Mouse (Mus musculus): ENCODE data around the gene Pbx3. TPM values are rescaled to one million over a fixed set of nuclear protein-coding genes. Genes with fewer than 3 reads are reported as not detected.

Gene Pbx3
- 132 and 154 TPM in 2 replicates for polyA plus RNA-seq (2012; rRNA removed)

GRCm38 (mm10) chr2:34372305-34373301 is at the start of gene Pbx3:
Gene Pbx3, minus strand, starts transcription at chr2:34373142.

GRCm38 (mm10) chr2:34406601-34407464 is 33.9 kb upstream of the Pbx3 start, which contains the start of gene Mapkap1:
Gene Mapkap1, plus strand, starts transcription at chr2:34406771.

Other genes with a start within 250 kb of the Pbx3 start
- gene Mapkap1, start 33.6 kb upstream of the Pbx3 start, polyA plus RNA-seq (2012; rRNA removed) = 67.4 and 73.7 TPM in 2 replicates

All from central nervous system, embryonic 14 days (tissue).